Mouse (Mus musculus): ENCODE measurements around the gene Cdh18. TPM values are rescaled to one million over a fixed set of nuclear protein-coding genes. Genes with fewer than 3 reads are reported as not detected.

Gene Cdh18
- polyA plus RNA-seq, 1 experiment from 2014 or later: 0.18 TPM

DNA sequence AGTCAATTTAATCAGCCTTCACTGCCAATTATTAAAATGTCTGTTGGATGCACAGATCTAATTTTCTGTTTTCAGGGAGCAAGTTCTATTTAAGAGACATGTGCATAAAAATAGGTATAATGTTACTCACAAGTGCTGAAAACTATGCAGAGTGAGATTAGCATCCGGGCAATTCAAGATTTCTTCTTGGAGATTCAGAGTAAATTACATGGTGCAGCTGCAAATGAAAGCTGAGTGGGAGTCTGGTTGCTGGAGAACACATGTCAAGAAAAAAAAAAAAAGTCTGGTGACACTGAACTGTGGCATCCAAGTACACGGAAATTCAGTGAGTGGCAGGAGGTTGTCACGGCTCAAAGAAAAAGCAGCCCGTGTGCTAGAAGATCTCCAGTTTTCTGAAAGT is 348.9 kb downstream of the Cdh18 start:
- Histone ChIP-seq H3K27ac (ENCODE audit: low read length) (no peak overlapping the region), H3K36me3 (ENCODE audit: control insufficient read depth, insufficient read depth, low read length) (no peaks in the 10 kb centered on the region), H3K9ac (ENCODE audit: low read length) (no peak overlapping the region), H3K27me3 (ENCODE audit: control insufficient read depth, insufficient read depth, low read depth, low read length) (no peaks in the 10 kb centered on the region), H3K4me1 (replicated peaks; ENCODE audit: control insufficient read depth, insufficient read depth, low read length) (no peaks in the 10 kb centered on the region), H3K4me3 (ENCODE audit: low read length) (no peak overlapping the region), H3K9me3 (ENCODE audit: control insufficient read depth, low read length) (no peaks in the 10 kb centered on the region), H3K4me2 (ENCODE audit: low read depth, low read length) (no peak overlapping the region)
- 61% methylated on average over 4 of the region's 4 CpGs for WGBS
- no peak for ATAC-seq (ENCODE audit: low read depth)

DNA sequence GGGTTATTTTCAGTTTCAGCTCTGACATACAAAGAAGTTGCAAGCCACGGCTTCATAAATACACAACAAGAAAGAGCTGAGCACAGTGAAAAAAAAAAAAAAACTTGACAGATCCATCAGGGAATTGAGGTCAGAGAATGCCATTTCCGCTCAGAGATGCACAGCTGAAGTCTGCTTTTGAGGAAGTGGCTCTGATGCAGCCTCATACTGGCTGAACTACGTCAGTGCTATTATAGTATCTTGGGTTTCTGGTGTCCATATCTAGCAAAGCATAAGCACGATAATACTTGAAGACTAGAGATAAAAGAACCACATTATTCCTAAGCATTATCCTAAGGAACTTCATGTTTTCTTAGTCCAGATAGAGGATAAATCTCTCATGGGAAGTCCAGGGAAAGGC is 349.4 kb downstream of the Cdh18 start:
- H3K27ac ChIP-seq (ENCODE audit: low read length): no peak overlapping the region
- H3K4me1 ChIP-seq (replicated peaks; ENCODE audit: control insufficient read depth, insufficient read depth, low read length): no peaks in the 10 kb centered on the region
- H3K4me2 ChIP-seq (ENCODE audit: low read depth, low read length): no peak overlapping the region
- no peak for ATAC-seq (ENCODE audit: low read depth)
- H3K27me3 ChIP-seq (ENCODE audit: control insufficient read depth, insufficient read depth, low read depth, low read length): no peaks in the 10 kb centered on the region
- no peaks in the 10 kb centered on the region for H3K36me3 ChIP-seq (ENCODE audit: control insufficient read depth, insufficient read depth, low read length)
- WGBS: 64% methylated on average over 4 of the region's 4 CpGs
- H3K9ac ChIP-seq (ENCODE audit: low read length): no peak overlapping the region
- H3K4me3 ChIP-seq (ENCODE audit: low read length): no peak overlapping the region
- no peaks in the 10 kb centered on the region for H3K9me3 ChIP-seq (ENCODE audit: control insufficient read depth, low read length)

DNA sequence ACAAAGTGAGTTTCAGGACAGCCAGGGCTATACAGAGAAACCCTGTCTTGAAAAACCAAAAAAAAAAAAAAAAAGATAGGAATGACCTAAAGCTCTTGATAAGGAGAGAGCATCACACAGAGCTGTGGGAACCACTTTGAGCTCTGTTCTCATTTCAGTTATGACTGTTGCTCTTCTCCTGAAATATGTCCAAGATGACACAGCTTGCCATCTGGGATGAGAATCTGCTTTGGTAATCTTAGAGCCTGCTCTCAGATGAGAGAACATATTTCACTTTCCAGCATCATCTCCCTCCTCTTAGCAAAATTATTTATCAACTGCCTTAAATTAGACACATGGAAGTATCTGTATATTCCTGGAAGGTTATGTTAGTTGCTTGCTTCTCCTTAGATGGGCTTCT is 365.6 kb downstream of the Cdh18 start:
- Histone ChIP-seq H3K9ac (ENCODE audit: low read length) (no peak overlapping the region), H3K4me1 (replicated peaks; ENCODE audit: control insufficient read depth, insufficient read depth, low read length) (no peaks in the 10 kb centered on the region), H3K4me2 (ENCODE audit: low read depth, low read length) (no peak overlapping the region), H3K36me3 (ENCODE audit: control insufficient read depth, insufficient read depth, low read length) (no peaks in the 10 kb centered on the region), H3K9me3 (ENCODE audit: control insufficient read depth, low read length) (no peaks in the 10 kb centered on the region), H3K4me3 (ENCODE audit: low read length) (no peak overlapping the region), H3K27ac (ENCODE audit: low read length) (no peak overlapping the region), H3K27me3 (ENCODE audit: control insufficient read depth, insufficient read depth, low read depth, low read length) (no peaks in the 10 kb centered on the region)
- no peak for ATAC-seq (ENCODE audit: low read depth)

DNA sequence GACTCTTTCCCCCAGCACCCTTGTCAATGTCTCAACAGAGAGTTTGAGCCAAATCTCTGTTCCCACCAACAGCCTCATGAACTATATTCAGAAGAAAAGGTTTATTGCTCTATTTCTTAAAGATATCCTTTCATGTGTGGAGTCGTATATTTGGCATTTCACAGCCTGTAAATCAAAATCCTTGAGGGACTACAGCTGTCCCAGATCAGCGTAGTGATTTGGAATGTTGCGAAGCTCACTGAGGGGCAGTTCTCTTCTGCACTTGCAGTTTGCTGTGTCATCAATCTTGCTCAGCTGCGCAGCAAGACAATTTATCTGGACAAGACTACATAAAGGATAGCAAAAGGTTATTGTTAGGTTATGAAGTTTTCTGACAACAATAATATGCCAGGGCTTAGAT is 385.5 kb downstream of the Cdh18 start:
- Histone ChIP-seq H3K4me2 (ENCODE audit: low read depth, low read length) (no peak overlapping the region), H3K36me3 (ENCODE audit: control insufficient read depth, insufficient read depth, low read length) (no peaks in the 10 kb centered on the region), H3K27ac (ENCODE audit: low read length) (no peak overlapping the region), H3K27me3 (ENCODE audit: control insufficient read depth, insufficient read depth, low read depth, low read length) (no peaks in the 10 kb centered on the region), H3K9me3 (ENCODE audit: control insufficient read depth, low read length) (no peaks in the 10 kb centered on the region), H3K9ac (ENCODE audit: low read length) (no peak overlapping the region), H3K4me3 (ENCODE audit: low read length) (no peak overlapping the region), H3K4me1 (replicated peaks; ENCODE audit: control insufficient read depth, insufficient read depth, low read length) (no peaks in the 10 kb centered on the region)
- WGBS: 31% methylated on average over 4 of the region's 4 CpGs
- peak; percentile 62; the same call in 1 of the 2 replicates for ATAC-seq (ENCODE audit: low read depth)

DNA sequence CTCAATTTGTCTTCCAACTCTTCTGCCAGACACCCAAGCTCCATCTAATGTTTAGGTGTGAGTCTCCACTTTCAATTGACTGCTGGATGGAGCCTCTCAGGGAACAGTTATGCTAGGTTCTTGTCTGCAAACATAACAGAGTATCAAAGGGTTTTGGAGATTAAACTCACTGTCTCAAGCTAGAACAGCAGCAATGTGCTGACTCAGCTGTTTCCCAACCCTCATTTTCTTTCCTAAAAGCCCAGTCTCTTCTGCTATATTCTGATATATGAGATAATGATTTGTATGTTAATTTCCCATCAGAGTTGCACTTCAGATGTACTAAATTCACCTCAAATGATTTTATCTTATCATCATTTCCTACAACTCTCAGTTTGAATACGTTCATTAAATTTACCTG is 398.4 kb downstream of the Cdh18 start:
- Histone ChIP-seq H3K4me3 (ENCODE audit: low read length) (no peak overlapping the region), H3K4me1 (replicated peaks; ENCODE audit: control insufficient read depth, insufficient read depth, low read length) (no peaks in the 10 kb centered on the region), H3K27me3 (ENCODE audit: control insufficient read depth, insufficient read depth, low read depth, low read length) (no peaks in the 10 kb centered on the region), H3K27ac (ENCODE audit: low read length) (no peak overlapping the region), H3K36me3 (ENCODE audit: control insufficient read depth, insufficient read depth, low read length) (no peaks in the 10 kb centered on the region), H3K9me3 (ENCODE audit: control insufficient read depth, low read length) (no peaks in the 10 kb centered on the region), H3K9ac (ENCODE audit: low read length) (no peak overlapping the region), H3K4me2 (ENCODE audit: low read depth, low read length) (no peak overlapping the region)
- 61% methylated on average over 1 of the region's 1 CpGs for WGBS
- ATAC-seq (ENCODE audit: low read depth): no peak

DNA sequence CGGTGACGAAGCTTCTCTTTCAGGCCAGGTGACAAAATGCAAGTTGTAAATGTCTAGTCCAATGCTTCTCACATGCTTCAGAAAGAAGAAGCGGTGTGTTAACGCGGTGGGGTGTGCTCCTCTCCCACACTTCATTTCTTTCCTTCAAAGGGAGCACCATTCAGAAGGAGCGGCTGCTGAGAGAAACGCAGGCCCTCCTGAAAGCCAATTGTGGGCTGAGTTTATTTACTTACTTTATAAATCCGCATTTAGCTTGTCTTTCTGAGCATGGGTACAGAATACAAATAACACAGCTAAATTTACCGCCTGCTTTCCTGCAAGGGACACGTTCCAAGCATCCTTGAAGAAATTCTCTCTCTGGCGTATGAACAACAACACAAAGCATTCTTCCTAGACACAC is 420.6 kb downstream of the Cdh18 start:
- no peak for ATAC-seq (ENCODE audit: low read depth)
- 74% methylated on average over 11 of the region's 11 CpGs for WGBS
- Histone ChIP-seq H3K27ac (ENCODE audit: low read length) (no peak overlapping the region), H3K36me3 (ENCODE audit: control insufficient read depth, insufficient read depth, low read length) (no peaks in the 10 kb centered on the region), H3K27me3 (ENCODE audit: control insufficient read depth, insufficient read depth, low read depth, low read length) (no peaks in the 10 kb centered on the region), H3K9ac (ENCODE audit: low read length) (no peak overlapping the region), H3K4me3 (ENCODE audit: low read length) (no peak overlapping the region), H3K9me3 (ENCODE audit: control insufficient read depth, low read length) (no peaks in the 10 kb centered on the region), H3K4me2 (ENCODE audit: low read depth, low read length) (no peak overlapping the region), H3K4me1 (replicated peaks; ENCODE audit: control insufficient read depth, insufficient read depth, low read length) (no peaks in the 10 kb centered on the region)

DNA sequence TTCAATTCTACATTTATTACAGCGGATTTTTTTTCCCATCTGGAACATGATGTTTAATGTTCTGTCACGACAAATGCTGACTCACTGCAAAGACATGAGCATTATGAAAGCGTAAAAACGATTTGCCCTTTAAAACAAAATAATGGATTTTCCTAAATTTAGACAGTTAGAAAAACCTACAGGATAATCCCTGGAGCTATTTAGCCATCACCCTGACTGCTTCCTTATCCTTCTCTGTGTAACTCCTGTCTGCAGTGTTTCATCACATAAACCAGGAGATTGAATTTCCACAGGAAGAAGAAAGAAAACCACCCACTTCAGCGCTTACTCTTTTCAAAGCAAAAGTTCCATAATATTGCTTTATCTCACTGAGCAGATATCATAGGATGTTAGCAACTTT is 431.3 kb downstream of the Cdh18 start:
- no peak overlapping the region for H3K9ac ChIP-seq (ENCODE audit: low read length)
- WGBS: 59% methylated on average over 5 of the region's 5 CpGs
- H3K27me3 ChIP-seq (ENCODE audit: control insufficient read depth, insufficient read depth, low read depth, low read length): no peaks in the 10 kb centered on the region
- H3K27ac ChIP-seq (ENCODE audit: low read length): no peak overlapping the region
- no peaks in the 10 kb centered on the region for H3K4me1 ChIP-seq (replicated peaks; ENCODE audit: control insufficient read depth, insufficient read depth, low read length)
- no peaks in the 10 kb centered on the region for H3K36me3 ChIP-seq (ENCODE audit: control insufficient read depth, insufficient read depth, low read length)
- no peak overlapping the region for H3K4me2 ChIP-seq (ENCODE audit: low read depth, low read length)
- no peaks in the 10 kb centered on the region for H3K9me3 ChIP-seq (ENCODE audit: control insufficient read depth, low read length)
- H3K4me3 ChIP-seq (ENCODE audit: low read length): no peak overlapping the region
- ATAC-seq (ENCODE audit: low read depth): no peak

DNA sequence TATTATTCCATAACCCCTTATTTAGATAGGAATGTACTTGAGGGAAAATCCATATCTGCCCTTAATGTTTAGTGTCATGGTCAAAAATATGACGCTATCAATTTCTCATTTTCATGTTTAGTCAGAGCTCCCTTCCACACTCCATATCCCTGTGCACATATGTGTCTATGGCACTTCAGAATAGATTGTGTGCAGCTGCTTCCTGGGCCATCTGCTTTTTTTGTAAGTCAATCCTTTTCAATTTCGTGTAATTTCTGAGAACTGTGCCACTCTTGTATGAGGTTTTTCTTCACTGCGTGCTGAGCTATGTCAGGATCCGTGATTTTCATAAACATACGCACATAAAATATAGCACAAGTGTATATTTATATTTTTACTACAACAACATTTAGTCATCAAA is 435.8 kb downstream of the Cdh18 start:
- ATAC-seq (ENCODE audit: low read depth): no peak
- Histone ChIP-seq H3K4me2 (ENCODE audit: low read depth, low read length) (no peak overlapping the region), H3K27me3 (ENCODE audit: control insufficient read depth, insufficient read depth, low read depth, low read length) (no peaks in the 10 kb centered on the region), H3K36me3 (ENCODE audit: control insufficient read depth, insufficient read depth, low read length) (no peaks in the 10 kb centered on the region), H3K27ac (ENCODE audit: low read length) (no peak overlapping the region), H3K9ac (ENCODE audit: low read length) (no peak overlapping the region), H3K9me3 (ENCODE audit: control insufficient read depth, low read length) (no peaks in the 10 kb centered on the region), H3K4me1 (replicated peaks; ENCODE audit: control insufficient read depth, insufficient read depth, low read length) (no peaks in the 10 kb centered on the region), H3K4me3 (ENCODE audit: low read length) (no peak overlapping the region)
- WGBS: 70% methylated on average over 5 of the region's 5 CpGs

DNA sequence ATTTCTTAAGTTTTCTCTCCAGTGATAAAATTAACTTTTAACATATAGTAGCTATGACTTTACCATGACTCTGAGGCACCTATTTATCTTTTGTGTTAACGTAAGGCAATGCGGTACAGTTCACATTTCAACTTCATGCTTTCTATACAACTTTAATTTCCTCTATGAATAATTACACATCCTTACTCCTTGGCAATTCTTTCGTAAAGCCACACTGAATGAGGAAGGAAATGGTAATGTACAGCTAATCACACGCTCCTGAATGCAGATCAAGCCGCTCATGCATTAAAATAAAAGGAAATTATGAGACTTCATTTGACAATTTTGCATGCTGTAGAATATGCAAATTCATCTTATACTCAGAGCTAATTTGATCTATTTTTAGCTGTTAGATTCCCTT is 467.9 kb downstream of the Cdh18 start:
- H3K9ac ChIP-seq (ENCODE audit: low read length): no peak overlapping the region
- no peak overlapping the region for H3K4me2 ChIP-seq (ENCODE audit: low read depth, low read length)
- no peak overlapping the region for H3K27ac ChIP-seq (ENCODE audit: low read length)
- 79% methylated on average over 5 of the region's 5 CpGs for WGBS
- no peaks in the 10 kb centered on the region for H3K27me3 ChIP-seq (ENCODE audit: control insufficient read depth, insufficient read depth, low read depth, low read length)
- H3K9me3 ChIP-seq (ENCODE audit: control insufficient read depth, low read length): no peaks in the 10 kb centered on the region
- H3K4me1 ChIP-seq (replicated peaks; ENCODE audit: control insufficient read depth, insufficient read depth, low read length): no peaks in the 10 kb centered on the region
- H3K4me3 ChIP-seq (ENCODE audit: low read length): no peak overlapping the region
- no peak for ATAC-seq (ENCODE audit: low read depth)
- H3K36me3 ChIP-seq (ENCODE audit: control insufficient read depth, insufficient read depth, low read length): no peaks in the 10 kb centered on the region

DNA sequence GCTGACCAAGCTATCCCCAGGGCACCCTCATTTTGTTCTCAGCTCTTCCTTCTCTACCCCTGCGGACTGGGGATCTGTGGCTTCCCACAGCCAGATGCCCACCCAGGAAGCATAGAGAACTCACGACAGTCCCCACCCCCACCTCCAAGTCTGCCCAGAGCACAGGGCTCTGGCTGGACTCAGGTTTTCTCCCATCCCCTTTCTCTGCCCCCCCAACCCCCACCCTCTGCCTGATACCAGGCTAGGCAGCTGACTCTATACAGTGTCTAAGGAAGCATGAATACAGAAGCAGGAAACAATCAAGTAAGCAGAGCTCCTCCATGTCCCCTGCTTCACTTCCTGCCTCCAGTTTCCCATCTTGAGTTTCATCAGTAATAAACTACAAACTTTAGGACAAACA is 472.3 kb downstream of the Cdh18 start:
- peak; percentile 74 for ATAC-seq (ENCODE audit: low read depth)
- H3K4me2 ChIP-seq (ENCODE audit: low read depth, low read length): 0 out of 2 replicates have a peak overlapping the region, but pooled peaks have one; percentile 11
- no peaks in the 10 kb centered on the region for H3K4me1 ChIP-seq (replicated peaks; ENCODE audit: control insufficient read depth, insufficient read depth, low read length)
- no peaks in the 10 kb centered on the region for H3K9me3 ChIP-seq (ENCODE audit: control insufficient read depth, low read length)
- H3K9ac ChIP-seq (ENCODE audit: low read length): no peak overlapping the region
- H3K27me3 ChIP-seq (ENCODE audit: control insufficient read depth, insufficient read depth, low read depth, low read length): no peaks in the 10 kb centered on the region
- H3K27ac ChIP-seq (ENCODE audit: low read length): no peak overlapping the region
- no peaks in the 10 kb centered on the region for H3K36me3 ChIP-seq (ENCODE audit: control insufficient read depth, insufficient read depth, low read length)
- WGBS: 59% methylated on average over 2 of the region's 2 CpGs
- no peak overlapping the region for H3K4me3 ChIP-seq (ENCODE audit: low read length)

All from lung, embryonic 16.5 days (tissue).